Mouse (Mus musculus) thymus, adult 2 months (tissue): Measurements from ENCODE around the gene Rcan2.

Source experiments
- CTCF ChIP-seq: fragments of 200-500 bp; IDR thresholded peaks from 2 replicates; pipeline ENCODE4 v1.5.1; 2012; ENCODE audit warnings: mild to moderate bottlenecking, control low read depth, low read length, moderate library complexity, borderline replicate concordance; ENCODE audit not compliant: control insufficient read depth, poor library complexity, insufficient read depth; ENCODE audit errors: extremely low read depth
- POLR2A ChIP-seq: fragments of 200-500 bp; IDR thresholded peaks from 2 replicates; pipeline ENCODE4 v1.6.1; 2012; ENCODE audit warnings: mild to moderate bottlenecking, low read length, control low read depth, moderate library complexity; ENCODE audit not compliant: control insufficient read depth, poor library complexity, insufficient read depth; ENCODE audit errors: extremely low read depth

DNA sequence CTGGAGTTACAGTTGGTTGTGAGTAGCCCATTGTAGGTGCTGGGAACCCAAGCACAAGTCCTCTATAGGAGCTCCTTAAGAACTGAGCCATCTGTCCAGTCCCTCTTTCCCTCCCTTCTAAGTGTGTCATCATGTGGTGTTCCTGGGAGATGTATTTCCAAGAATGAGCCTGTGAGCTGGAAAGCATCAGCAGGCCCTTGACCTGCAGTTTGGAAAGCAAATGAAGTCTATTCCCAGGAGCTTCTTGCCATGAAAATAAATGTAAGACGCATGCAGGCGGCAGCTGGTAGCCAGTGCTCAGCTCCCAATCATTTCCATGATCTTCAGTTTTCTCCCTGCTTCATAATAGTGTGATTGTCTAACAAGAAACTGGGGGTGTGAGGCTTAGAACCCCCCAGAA is 203.2 kb downstream of the Rcan2 start:
- no peak for TF ChIP-seq CTCF
- no peak for TF ChIP-seq POLR2A
